8 mouse cellular contexts compared by ENCODE assay signal in the genomic region with DNA sequence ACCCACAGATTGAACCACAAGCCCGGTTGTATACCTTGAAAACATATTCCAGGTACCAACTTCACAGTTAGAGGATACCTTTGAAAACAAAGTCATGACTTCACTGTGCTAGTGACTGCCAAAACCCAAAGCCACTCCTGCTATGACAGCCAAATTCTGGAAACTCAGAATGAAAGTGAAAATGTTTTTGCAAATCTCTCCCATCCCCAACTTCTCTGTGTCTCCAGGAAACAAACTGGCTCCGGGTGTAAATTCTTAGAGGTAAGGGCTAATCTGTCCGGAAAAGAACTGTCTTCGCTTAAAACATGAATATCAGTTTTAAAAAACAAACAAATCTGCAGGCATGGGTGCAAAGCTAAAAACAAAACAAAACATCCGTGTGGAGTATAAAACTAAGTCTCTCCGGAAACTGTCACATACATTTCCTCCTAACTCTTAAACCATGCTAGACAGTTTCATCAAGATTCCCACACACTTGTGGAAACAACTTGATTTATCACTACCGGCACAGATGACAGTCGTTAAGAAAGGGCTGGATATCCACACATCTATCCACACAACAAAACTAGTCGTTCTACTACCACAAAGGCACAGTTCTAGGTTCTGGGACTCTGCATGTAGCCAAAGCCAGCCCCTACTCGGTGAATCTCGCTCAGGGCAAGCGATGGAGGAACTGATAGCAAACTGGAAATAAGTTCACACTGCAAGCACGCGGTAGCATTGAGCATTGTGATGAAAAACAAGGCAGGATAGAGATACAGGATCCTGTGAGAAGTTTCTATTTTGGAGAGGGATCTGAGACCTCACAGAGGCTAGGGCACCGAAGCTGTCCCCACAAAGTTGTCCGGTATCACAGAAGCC. TPM values are rescaled to one million over a fixed set of nuclear protein-coding genes. Genes with fewer than 3 reads are reported as not detected.
DNase-seq lines count a peak whose midpoint lies in the region; ATAC-seq lines count a peak whose summit lies in the region.

No protein-coding gene starts in this region.

- no peaks in the 10 kb centered on the region for H3K27me3 ChIP-seq in forebrain, embryonic 11.5 days (ENCODE audit: control insufficient read depth, insufficient read depth, low read length)
- 0 out of 2 replicates have a peak, but pooled peaks cover 3% of the 10 kb centered on the region for H3K27me3 ChIP-seq in kidney, embryonic 16.5 days (ENCODE audit: insufficient read depth, low read length)

- ATAC-seq in forebrain, embryonic 11.5 days (replicated peaks; ENCODE audit: low FRiP score), result no peak
- ATAC-seq in kidney, embryonic 16.5 days (ENCODE audit: low FRiP score, low TSS enrichment), result no peak

- peak overlapping the region; percentile 92 for H3K4me2 ChIP-seq in forebrain, embryonic 11.5 days (ENCODE audit: low read depth, low read length, severe bottlenecking)
- peak overlapping the region; percentile 82 for H3K4me2 ChIP-seq in kidney, embryonic 16.5 days (replicated peaks; ENCODE audit: low read depth, low read length)

- peak overlapping the region; percentile 88 for H3K9ac ChIP-seq in forebrain, embryonic 11.5 days (ENCODE audit: low read length)
- H3K9ac ChIP-seq in kidney, embryonic 16.5 days (replicated peaks; ENCODE audit: low read length), result peak overlapping the region; percentile 82

- H3K9me3 ChIP-seq in forebrain, embryonic 11.5 days (ENCODE audit: control insufficient read depth, low read length), result no peaks in the 10 kb centered on the region
- no peaks in the 10 kb centered on the region for H3K9me3 ChIP-seq in kidney, embryonic 16.5 days (ENCODE audit: low read length)

- H3K27ac ChIP-seq in forebrain, embryonic 11.5 days (ENCODE audit: low read depth, low read length), result no peak overlapping the region
- peak overlapping the region; percentile 63 for H3K27ac ChIP-seq in kidney, embryonic 16.5 days (ENCODE audit: low read length)

- H3K4me1 ChIP-seq in forebrain, embryonic 11.5 days (replicated peaks; ENCODE audit: control insufficient read depth, insufficient read depth, low read length), result peaks cover 19% of the 10 kb centered on the region
- H3K4me1 ChIP-seq in kidney, embryonic 16.5 days (ENCODE audit: insufficient read depth, low read length), result peaks cover 32% of the 10 kb centered on the region

- no peaks in the 10 kb centered on the region for H3K36me3 ChIP-seq in forebrain, embryonic 11.5 days (ENCODE audit: control insufficient read depth, insufficient read depth, low read length)
- H3K36me3 ChIP-seq in kidney, embryonic 16.5 days (ENCODE audit: insufficient read depth, low read length), result no peaks in the 10 kb centered on the region

- WGBS in forebrain, embryonic 11.5 days, result 34% methylated on average over 16 of the region's 16 CpGs
- WGBS in kidney, embryonic 16.5 days, result 13% methylated on average over 16 of the region's 16 CpGs

- peak; percentile 18 to 58 for DNase-seq in adrenal gland, adult (ENCODE audit: inconsistent age in 2 of 2, low spot score in 1 of 2)
- DNase-seq in adrenal gland, postnatal 4 days (ENCODE audit: low spot score in 2 of 2), result no peak
- peak; percentile 69 for DNase-seq in CD4-positive helper T cell, adult 2 months (ENCODE audit: low read depth, low spot score)
- no peak for DNase-seq in forebrain, embryonic 11.5 days (ENCODE audit: low spot score)
- peak; percentile 70 for DNase-seq in naive thymus-derived CD4-positive, alpha-beta T cell, adult 2 months (ENCODE audit: low read depth)
- no peak for DNase-seq in cerebellum, adult 8-10 months
- DNase-seq in adrenal gland, postnatal 10 days, result no peak

- H3K4me3 ChIP-seq in forebrain, embryonic 11.5 days (ENCODE audit: low read depth, low read length), result peak overlapping the region; percentile 80
- peak overlapping the region; percentile 80 for H3K4me3 ChIP-seq in kidney, embryonic 16.5 days (ENCODE audit: low read length)

RNA-seq across cellular contexts. Expression of a gene that starts 0.9 kb away (rescaled TPM):
- total RNA-seq in adrenal gland, postnatal 4 days (2021), result 10 to 100 TPM; 13.6 to 15.4 TPM
- 14.2 and 15.5 TPM in 2 replicates for polyA plus RNA-seq in forebrain, embryonic 11.5 days (2014; fragmentation: Nextera tagmentation; extraction: Ambion mirVana)
- 17.6 and 18.5 TPM in 2 replicates for polyA plus RNA-seq in kidney, embryonic 16.5 days (2015; fragmentation: Nextera tagmentation; extraction: Ambion mirVana)
- total RNA-seq in adrenal gland, postnatal 10 days (2021), result 10 to 100 TPM; 26.0 to 27.0 TPM

RNA-seq across cellular contexts. Expression of a gene that starts 0.9 kb away (rescaled TPM):
- total RNA-seq in adrenal gland, postnatal 4 days (2021), result 1 to 10 TPM; 6.2 to 6.8 TPM
- 5.3 and 5.7 TPM in 2 replicates for polyA plus RNA-seq in forebrain, embryonic 11.5 days (2014; fragmentation: Nextera tagmentation; extraction: Ambion mirVana)
- polyA plus RNA-seq in kidney, embryonic 16.5 days (2015; fragmentation: Nextera tagmentation; extraction: Ambion mirVana), result 1.7 and 2.1 TPM in 2 replicates
- 1 to 10 TPM; 2.4 to 6.6 TPM for total RNA-seq in adrenal gland, postnatal 10 days (2021)

RNA-seq across cellular contexts. Expression of a gene that starts 26.8 kb away (rescaled TPM):
- total RNA-seq in adrenal gland, postnatal 4 days (2021), result 1 to 10 TPM; 7.2 to 7.3 TPM
- polyA plus RNA-seq in forebrain, embryonic 11.5 days (2014; fragmentation: Nextera tagmentation; extraction: Ambion mirVana), result 4.4 and 6.8 TPM in 2 replicates
- 1.6 and 1.8 TPM in 2 replicates for polyA plus RNA-seq in kidney, embryonic 16.5 days (2015; fragmentation: Nextera tagmentation; extraction: Ambion mirVana)
- total RNA-seq in adrenal gland, postnatal 10 days (2021), result 1 to 10 TPM; 3.7 to 4.6 TPM

Comparison
In these comparisons a context has a peak if more than half of its experiments do, and no peak if none do; other contexts are left out.
1. DNase-seq: peak in adrenal gland, adult (2 of 2), CD4-positive helper T cell, adult 2 months (single experiment) and naive thymus-derived CD4-positive, alpha-beta T cell, adult 2 months (single experiment); none in adrenal gland, postnatal 4 days (0 of 2), forebrain, embryonic 11.5 days (single experiment), cerebellum, adult 8-10 months (single experiment) and adrenal gland, postnatal 10 days (single experiment).